Mouse (Mus musculus): ENCODE results near the gene Dennd5a.
"Not testable (repeated sequence)": the region's sequence is repeated elsewhere in the genome, so short reads cannot be mapped to it uniquely, and the experiment has no call there.

The Dennd5a gene

DNA sequence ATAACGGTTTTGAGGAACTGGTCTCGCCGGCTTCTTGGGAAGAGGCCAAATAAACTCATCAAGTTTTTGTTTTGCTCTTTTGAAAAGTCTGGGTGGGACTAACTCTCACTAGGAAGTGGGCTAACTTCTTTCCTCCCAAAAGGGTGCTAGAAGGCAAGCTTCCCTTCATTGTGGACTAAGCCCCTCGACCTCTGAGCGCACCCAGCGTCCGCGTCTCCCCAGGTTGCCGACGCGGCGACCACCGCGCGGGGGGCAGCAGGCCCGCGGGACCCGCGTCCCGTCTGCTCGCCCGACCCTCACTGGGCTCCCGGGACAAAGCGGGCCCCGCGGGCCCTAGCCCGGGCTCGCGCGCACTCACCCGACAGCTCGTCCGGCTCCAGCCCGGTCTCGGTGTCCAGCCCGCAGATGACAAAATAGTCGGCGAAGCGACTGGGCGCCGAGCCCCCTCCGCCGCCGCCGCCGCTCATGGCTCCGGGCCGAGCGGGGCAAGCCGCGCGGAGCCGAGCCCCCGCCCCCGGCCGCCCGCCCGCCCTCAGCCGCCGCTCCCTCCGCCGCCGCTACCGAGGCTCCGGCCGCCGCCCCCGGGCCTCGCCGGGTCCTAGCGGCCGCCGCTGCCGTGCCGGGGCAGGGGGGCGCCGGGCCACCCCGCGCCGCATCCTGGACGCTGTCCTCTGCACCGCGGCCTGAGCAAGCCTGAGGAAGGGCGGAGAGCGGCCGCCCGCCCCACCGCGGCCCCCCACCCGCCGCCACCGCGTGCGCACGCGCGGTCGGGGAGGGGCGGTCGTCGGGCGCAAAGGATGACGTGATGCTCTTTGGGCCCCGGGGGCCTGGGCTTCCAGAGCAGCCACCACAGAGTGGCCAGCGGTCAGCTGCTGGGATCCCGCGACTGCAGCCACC lies at the start of gene Dennd5a:
Gene Dennd5a, minus strand, starts transcription at position 755 of the 897 bp plus-strand sequence.
- in situ Hi-C loops (cut with MboI, MseI), result loop anchor here in 1 of 2 experiments (25.0 kb wide), 1 partner anchor 652 kb away; the partner anchor contains the start of gene Sbf2

DNA sequence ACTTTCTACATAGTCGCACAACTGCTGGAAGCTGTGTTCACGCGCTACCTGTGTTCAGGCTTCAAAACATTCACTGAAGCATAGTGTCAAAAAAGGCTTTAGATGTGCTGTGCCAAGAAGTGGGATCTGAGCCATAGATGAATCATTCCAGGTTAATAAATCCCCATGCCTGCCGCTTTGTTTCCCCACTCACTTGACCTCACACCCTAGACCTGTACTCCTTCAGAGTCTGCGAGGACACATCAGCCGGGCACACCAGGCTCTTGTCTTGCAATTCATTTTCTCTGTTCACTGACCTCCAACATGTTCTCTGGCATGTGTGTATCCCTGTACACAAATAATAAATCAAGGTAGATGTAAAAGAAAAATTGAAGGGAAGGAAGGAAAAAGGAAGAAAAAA lies 48.8 kb upstream of the Dennd5a start:
- in situ Hi-C loops (cut with MboI, MseI), result no loop called here

DNA sequence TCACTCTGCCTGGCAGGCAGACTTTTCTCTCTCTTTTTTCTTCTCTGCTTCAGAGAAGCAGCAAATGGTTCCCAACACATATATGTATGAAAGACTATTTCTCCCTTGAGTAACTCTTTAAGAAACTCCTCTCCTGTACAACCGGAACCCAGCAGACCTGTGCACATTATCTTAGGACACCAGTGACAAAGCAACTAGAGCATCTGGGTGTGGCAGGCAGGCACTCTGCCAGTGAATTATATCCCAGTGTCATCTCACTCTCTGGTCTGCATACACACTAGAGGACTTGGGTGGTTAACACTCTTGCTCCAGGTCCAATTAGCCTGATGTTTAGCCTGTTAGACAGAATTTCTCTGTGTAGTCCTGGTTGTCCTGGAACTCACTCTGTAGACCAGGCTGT lies 48.2 kb upstream of the Dennd5a start:
- in situ Hi-C loops (cut with MboI, MseI), result no loop called here

DNA sequence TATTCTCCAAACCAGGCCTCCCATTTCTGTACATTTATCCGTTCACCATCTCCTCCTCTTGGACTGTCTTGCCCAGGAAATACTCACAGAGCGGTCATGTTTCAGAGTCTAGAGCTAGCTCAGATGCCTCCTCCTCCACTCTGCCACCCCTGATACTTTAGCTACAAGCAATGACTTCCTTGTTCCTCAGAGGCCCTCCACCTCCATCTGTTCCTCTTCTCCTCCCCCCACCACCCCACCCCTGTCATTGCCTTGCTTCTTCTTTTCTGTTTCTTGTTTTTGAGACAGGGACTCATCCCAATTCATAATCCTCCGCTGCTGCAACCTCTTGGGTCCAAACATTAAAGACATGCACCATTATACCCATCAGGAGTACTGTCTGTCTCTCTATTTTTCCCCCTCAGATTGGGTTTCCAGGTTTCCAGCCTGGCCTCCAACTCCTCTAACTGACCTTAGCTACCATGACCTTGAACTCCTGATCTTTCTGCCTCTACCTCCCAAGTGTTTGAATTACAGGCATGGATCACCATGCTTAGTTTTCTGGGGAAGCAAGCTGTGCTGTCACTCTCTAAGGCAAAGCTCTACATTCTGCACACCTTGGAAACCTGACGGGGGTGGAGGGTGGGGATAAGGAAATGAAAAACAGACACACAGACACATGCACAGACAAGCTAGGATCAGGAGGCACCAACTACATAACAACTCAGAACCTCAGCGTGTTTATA lies 46.4 kb upstream of the Dennd5a start:
- in situ Hi-C loops (cut with MboI, MseI), result no loop called here

DNA sequence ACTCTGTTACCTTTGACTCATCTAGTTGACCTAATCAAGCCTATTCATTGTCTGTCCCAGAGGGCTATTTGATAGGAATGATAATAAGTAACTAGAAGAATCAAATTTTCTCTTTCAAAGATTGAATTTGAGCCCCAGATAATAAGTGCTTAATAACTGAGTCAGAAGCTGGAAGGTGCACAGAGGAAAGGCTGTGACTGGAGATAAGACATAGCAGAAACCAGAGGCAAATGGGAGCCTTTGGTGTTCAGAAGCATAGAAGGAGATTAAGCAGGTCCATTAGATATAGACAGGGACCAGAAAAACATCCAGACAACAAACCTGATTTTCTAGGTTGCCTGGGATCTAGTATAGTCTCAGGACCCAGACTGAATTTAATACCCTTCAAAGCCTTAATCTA lies 45.7 kb upstream of the Dennd5a start:
- in situ Hi-C loops (cut with MboI, MseI), result no loop called here

DNA sequence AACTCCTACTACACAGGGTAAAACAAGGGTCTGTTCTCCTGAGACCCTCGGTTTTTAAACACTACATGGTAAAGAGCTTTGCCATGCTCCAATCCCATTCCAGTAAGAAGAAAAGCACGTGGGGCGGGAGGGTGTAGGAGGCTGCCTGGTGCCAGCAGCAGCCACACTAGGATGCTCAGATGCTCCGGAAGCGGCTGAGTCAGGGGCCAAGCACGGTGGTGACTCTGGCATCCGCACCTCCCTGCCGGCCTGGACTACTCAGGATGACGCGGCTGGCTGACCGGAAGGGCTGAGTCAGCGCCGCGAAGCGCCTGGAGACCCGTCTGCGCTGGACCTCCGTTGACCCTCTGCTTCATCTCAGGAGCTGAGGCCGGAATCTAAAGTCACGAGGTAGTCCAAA lies 42.7 kb upstream of the Dennd5a start:
- in situ Hi-C loops (cut with MboI, MseI), result no loop called here

DNA sequence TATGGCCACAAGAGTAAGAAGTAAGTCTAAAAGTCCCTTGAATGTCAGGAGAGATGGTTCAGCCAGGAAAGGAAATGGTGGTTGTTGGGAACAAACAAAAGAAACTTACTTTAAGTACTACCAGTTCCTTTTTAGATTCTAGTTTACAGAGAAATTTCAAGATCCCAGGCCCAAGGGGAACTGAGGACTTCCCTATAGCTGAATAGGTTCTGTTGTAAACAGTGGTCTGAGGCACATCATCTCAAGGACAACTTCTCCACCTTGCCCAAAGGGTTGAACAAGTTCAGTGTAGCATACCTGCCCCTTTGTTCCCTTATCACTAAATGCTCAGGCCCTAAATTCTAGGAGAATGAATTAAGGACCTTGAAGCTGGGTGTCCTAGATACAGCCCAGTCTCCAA lies 41.8 kb upstream of the Dennd5a start:
- in situ Hi-C loops (cut with MboI, MseI), result no loop called here

DNA sequence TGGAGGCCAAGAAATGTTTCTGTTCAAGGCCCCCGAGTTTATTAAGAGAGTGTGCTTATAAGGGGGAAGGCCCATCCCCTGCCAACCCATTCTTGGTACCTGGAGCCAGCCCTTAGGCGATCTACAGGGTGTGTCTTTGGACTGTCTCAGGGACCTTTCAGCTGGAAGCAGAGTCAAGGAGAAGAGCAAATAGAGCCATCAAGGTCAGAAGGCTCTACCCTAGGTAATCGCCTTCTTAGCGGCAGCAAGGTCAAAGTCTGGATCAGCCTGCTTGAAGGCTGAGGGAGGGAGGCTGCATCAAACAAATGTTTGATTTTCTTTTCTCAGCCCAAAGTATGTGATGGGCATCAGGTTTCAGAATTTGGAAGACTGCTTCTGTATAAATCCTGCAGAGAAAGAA lies 38.1 kb upstream of the Dennd5a start:
- in situ Hi-C loops (cut with MboI, MseI), result no loop called here

DNA sequence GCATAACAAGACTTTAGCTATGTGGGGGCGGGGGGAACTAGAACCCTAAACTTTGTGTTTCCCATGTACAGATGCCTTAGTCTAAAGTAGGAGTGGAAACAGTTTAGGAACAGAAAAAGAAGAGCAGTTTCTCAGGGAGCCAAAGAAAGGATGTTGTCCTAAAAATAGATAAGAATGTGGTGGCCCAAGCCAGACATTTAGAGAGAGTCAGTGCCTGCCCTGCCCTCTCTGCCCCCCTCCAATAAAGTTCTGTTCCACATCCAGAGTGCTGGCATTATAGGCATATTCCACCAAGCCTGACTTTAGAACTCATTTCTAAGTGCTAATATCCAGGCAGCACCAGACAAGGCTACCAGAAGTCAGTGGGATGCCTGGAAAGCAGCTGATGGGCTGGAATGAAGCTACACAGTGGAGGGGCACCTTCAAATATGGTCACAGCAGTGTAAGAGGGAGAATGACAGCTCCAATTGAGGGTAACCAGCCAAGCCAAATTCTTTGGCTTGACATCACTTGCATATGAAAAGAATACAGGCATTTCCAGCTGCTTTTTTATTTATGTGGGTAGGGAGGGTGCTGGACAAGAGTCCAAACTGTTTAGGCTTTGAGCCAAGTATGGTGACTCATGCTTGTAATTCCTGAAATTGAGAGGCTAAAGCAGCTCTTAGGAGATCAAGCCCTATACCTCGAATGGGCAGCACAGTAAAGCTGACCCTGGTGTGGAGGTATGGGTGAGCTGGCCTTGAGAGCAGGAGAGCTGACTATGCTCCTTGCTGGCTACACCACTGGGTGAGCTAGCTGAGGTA lies 33.1 kb upstream of the Dennd5a start:
- in situ Hi-C loops (cut with MboI, MseI), result no loop called here

DNA sequence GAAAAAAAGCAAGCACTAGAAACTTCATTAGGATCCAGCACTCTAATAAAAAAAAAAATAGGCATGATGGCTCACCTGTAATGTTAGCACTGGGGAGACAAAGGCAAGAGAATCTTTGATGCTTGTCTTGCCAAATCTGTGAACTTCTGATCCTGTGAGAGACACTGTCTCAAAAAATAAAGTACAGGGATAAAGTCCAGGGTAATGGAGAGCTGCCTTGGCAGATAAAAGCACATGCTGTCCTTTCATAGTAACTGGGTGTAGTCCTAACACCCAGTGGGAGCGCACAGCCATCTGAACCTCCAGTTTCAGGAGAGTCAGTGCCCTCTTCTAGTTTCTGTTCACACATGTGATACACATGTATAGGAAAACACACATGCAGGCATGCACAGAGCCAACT lies 31.0 kb upstream of the Dennd5a start:
- in situ Hi-C loops (cut with MboI, MseI), result no loop called here

DNA sequence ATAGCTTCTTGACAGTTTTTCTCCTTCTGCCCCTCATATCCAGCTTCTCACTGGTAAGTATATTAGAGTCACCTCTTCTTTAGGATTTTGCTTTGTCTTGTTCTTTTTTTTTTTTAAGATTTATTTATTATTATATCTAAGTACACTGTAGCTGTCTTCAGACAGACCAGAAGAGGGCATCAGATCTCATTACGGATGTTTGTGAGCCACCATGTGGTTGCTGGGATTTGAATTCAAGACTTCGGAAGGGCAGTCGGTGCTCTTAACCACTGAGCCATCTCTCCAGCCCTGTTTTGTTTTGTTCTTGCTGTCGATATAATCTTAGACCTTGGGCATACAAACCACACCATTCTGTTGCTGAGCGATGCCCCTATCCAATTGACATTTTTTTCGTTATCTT lies 26.5 kb upstream of the Dennd5a start, which contains the start of gene Tmem41b:
Gene Tmem41b, minus strand, starts transcription at position 155 of the 400 bp plus-strand sequence.
- in situ Hi-C loops (cut with MboI, MseI), result not testable (repeated sequence)

DNA sequence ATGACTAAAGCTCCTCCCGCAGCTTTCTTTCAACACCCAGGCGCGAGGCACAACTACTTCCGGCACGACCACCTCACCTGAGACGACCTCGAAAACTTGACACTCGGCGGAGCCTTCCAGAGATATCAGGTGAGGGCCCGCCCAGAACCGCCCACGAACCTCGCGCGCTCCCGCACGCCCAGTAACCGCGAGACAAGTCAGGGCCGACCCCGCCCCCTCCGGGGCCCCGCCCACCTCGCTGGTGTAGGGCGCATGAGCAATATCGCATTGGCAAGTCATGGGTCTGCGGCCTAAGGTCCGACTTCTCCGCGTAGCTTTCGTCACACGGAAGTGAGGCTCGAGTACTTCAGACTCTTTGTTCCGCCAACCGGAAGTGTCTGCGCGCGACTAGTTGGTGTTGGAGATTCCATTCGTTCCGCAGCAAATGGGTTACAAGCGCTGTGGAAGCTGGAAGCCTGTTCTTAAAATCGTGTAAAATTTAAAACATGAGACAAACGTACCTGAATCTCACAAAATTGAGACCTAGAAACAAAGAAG lies 25.9 kb upstream of the Dennd5a start:
- in situ Hi-C loops (cut with MboI, MseI), result no loop called here

DNA sequence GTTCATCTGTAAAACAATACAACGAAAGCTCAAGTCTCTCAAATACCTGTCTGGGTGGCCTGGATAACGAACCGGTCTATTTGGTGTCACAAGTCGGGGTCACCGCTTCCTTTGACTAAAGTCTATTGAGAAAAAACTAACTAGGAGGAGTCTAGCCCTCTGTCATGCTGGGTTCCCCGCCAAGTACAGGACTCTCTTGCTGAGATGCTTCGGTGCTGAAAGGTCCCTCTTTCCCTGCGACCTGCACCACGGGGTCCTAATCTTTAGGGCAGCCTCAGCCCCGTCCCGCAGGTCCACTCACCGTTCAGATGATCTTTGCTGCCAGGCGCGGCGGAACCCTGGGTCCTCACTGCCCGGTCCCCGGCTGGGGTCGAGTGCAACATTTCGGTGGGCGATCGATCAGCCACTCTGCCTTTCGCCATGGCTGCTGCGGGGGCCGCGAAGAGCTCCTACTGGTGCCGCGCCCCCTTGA lies 25.4 kb upstream of the Dennd5a start:
- in situ Hi-C loops (cut with MboI, MseI), result no loop called here

DNA sequence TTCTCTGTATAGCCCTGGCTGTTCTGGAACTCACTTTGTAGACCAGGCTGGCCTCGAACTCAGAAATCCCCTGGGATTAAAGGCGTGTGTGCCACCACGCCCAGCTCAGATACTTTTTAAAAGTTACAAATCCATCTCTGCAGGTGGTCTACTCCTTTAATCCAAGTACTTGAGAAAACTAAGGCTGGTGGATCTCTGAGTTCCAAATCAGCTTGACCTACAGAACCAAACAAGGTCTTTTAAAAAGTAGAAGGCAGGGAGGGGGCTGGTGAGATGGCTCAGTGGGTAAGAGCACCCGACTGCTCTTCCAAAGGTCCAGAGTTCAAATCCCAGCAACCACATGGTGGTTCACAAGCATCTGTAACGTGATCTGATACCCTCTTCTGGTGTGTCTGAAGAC lies 24.3 kb upstream of the Dennd5a start:
- in situ Hi-C loops (cut with MboI, MseI), result loop anchor here in 1 of 2 experiments (5.0 kb wide), 1 partner anchor 33 kb away; the partner anchor contains the start of gene Ipo7

DNA sequence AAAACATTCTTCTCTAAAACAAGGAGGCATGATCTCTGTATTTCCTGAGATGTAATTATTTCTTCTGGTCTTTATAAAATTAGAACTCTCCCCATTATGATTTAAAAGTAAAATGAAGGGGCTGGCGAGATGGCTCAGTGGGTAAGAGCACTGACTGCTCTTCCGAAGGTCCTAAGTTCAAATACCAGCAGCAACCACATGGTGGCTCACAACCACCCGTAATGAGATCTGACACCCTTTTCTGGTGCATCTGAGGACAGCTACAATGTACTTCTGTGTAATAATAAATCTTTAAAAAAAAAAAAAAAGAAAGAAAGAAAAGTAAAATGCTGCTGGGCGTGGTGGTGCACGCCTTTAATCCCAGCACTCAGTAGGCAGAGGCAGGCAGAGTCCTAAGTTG lies 16.9 kb upstream of the Dennd5a start:
- in situ Hi-C loops (cut with MboI, MseI), result loop anchor here in 1 of 2 experiments (5.0 kb wide), 1 partner anchor 75 kb away; no protein-coding TSS in a partner anchor

DNA sequence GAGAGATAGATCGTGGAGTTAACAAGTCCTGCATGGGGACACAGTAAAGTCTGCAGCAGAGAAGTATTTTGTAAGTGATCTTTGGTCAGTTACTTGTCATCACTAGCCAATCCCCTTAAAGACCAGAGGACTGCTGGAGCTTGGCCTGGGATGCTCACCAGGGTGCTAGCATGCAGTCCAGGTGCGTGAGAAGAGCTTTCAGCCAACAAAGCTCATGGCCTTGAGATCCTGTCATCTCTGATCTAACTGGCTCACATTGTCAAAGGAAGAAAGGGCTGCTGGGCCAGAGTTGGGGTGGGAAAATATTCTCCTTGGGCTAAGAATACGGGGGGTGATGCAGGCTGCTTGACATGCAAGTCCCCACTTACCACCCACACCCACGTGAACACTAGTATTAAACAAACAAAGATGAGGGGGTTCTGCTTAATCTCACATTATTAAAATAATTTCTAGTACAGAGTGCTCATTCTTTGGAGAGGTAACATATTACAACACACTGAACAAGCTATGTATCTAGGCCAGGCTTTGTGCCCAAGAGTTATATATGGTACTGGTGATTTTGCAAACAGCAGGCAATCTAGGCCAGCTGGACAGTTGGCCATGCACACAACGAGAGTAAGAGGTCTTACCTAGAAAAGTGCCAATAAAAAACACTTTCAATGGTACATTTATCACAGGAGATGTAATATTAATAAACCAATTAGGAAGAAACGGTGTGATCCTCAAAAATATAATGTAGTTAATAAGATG lies 15.9 kb upstream of the Dennd5a start:
- in situ Hi-C loops (cut with MboI, MseI), result loop anchor here in 1 of 2 experiments (5.0 kb wide), 1 partner anchor 76 kb away; no protein-coding TSS in a partner anchor

DNA sequence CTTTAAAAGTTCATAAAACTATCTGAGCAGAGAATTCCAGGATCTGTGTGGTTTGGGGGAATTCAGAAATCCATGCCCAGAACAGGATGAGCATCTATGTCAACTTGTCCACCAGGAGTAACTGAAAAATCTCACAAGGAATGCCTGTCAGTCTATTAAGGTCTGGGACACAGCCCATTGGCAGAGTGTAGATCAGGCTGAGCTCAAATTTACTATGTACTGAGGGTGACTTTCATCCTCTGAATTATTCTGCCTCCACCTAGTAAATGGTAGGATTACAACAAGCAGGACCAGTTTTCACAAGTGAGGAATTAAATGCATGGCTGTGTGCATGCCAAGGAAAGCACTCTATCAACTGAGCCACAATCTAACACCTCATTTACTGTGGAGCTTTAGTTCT lies 9.3 kb upstream of the Dennd5a start:
- in situ Hi-C loops (cut with MboI, MseI), result loop anchor here in 1 of 2 experiments (25.0 kb wide), 1 partner anchor 643 kb away; the partner anchor contains the start of gene Sbf2

DNA sequence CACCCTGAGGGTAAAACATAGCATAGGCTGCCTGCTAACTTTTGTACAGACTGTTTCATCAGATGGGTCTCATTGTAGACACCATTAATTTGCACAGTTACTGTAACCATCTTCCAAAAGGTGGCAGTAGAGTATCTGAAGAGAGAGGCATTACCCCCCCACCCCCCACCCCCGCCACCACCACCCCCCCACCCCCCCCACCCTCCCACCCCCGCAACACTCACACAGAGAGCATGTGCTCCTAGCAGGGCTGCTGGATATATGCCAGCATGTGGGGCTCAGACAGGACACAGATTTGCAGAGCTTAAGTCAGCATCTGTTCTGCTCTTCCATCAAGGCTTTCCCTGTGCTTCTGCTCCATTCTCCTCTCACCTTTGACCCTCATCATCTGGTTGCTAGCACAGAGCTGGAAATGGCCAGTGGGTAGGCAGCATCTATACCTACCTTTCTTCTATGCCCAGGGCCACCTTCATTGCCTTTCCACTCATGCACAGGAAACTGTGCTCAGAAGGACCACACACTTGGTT lies 8.7 kb upstream of the Dennd5a start:
- in situ Hi-C loops (cut with MboI, MseI), result loop anchor here in 1 of 2 experiments (25.0 kb wide), 1 partner anchor 643 kb away; the partner anchor contains the start of gene Sbf2

DNA sequence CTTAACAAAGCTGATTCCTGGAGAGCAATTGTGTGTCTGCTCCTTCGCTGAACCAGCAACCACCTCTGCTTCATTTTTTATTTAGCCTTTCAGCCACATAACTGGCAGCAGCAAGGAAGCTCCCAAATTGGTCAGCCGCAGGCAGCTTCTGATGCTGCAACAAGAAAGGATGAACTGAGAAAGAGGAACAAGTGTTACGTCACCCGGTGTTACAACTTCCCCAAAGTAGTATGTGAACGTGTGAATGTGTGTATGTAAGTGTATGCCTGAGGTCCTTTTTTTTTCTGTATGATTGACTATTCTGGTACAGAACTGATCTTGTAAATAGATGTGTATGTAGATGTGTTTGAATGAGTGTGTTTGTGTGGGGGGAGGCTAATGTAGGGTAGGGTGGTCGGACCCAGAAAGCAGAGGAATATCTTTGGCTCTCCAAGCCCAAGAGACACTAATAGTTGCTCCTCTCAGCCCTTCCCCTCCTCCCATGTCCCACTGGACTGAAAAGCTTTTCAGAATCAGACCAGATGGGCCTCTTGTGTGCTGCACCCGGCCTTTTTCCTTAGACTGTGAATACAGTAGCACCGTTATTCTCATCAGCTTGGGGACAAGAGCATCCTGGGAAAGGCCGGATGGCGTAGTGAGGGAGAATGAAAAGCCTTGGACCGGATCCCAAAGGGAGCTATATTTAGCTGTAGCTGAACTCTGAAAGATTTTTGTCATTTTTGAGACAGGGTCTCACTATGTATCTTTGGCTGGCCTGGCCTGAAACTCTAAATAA lies 7.7 kb upstream of the Dennd5a start:
- in situ Hi-C loops (cut with MboI, MseI), result loop anchor here in 1 of 2 experiments (25.0 kb wide), 1 partner anchor 644 kb away; the partner anchor contains the start of gene Sbf2
